Mouse (Mus musculus) intestine, embryonic 14.5 days (tissue): ENCODE measurements at regions not wholly inside any gene's neighbourhood (a gene's known extent, or its start where the extent isn't known, plus 50 kb on each side); places are given as distances from the start of the nearest gene placed in this dataset.
A peak's percentile ranks its signal among the peaks of the same experiment; 100 is the strongest.

Source experiments
- ATAC-seq: fragments of 200-750 bp; cut with Nextera tagmentation; replicated peaks from 2 replicates; pipeline ENCODE4 v1.8.0; 2017; ENCODE audit warnings: low read depth, moderate number of reproducible peaks, moderate TSS enrichment, moderate library complexity; ENCODE audit not compliant: low FRiP score, low TSS enrichment
- DNase-seq: peaks from one replicate; pipeline ENCODE4 v3.0.0-alpha.2; 2018; ENCODE audit warnings: low spot score
- H3K27ac ChIP-seq: fragments of 300-500 bp; sonication (generic); 2 replicates; pipeline ENCODE4 v1.5.1; 2014; ENCODE audit warnings: low read depth, mild to moderate bottlenecking, control low read depth
- H3K27me3 ChIP-seq: fragments of 300-500 bp; sonication (generic); replicated peaks from 2 replicates; pipeline ENCODE4 v1.6.1; 2014; ENCODE audit warnings: low read length, control low read depth; ENCODE audit not compliant: control insufficient read depth, insufficient read depth
- H3K36me3 ChIP-seq: fragments of 300-500 bp; sonication (generic); 2 replicates; pipeline ENCODE4 v1.6.1; 2014; ENCODE audit warnings: low read length, control low read depth; ENCODE audit not compliant: control insufficient read depth, insufficient read depth
- H3K4me1 ChIP-seq: fragments of 300-500 bp; sonication (generic); replicated peaks from 2 replicates; pipeline ENCODE4 v1.6.1; 2014; ENCODE audit warnings: low read length, control low read depth, mixed read lengths; ENCODE audit not compliant: control insufficient read depth, insufficient read depth
- H3K4me2 ChIP-seq: fragments of 300-500 bp; sonication (generic); 2 replicates; pipeline ENCODE4 v1.6.1; 2014; ENCODE audit warnings: low read length
- H3K4me3 ChIP-seq: fragments of 300-500 bp; sonication (generic); 2 replicates; pipeline ENCODE4 v1.5.1; 2014; ENCODE audit warnings: low read depth, low read length, control low read depth, mixed read lengths
- H3K9ac ChIP-seq: fragments of 300-500 bp; sonication (generic); 2 replicates; pipeline ENCODE4 v1.6.1; 2014; ENCODE audit warnings: mild to moderate bottlenecking, low read length
- H3K9me3 ChIP-seq: fragments of 300-500 bp; sonication (generic); 2 replicates; pipeline ENCODE4 v1.6.1; 2016; ENCODE audit warnings: low read length, control low read depth; ENCODE audit not compliant: control insufficient read depth
- WGBS: fragments of 180-500 bp; shearing (Covaris S2); extraction: QIAGEN DNeasy Blood & Tissue Kit; methylation state at CpG from one replicate; pipeline ENCODE4 v1.1.7; 2014; 5-methylcytosine and 5-hydroxymethylcytosine counted together

DNA sequence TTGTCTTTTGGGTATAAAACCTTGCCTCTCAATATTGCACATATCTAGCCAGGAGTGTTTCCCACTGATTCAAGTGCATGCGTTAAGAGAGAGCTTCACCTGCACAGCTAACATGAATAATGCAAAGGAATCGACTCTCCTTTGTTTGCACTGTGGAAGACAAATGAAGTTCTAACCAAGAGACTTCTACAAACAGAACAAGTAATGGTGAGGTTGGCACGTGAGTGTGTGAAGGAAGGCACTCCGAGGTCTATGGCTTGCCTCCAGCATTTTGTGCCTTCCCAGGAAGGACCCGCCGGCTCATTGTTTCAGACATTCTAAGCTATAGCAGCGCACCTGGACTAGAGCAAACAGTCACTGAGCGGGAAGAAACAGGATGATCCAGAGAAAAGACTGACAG, 238.5 kb upstream of the Gm5148 start:
- 67% methylated on average over 8 of the region's 8 CpGs for WGBS
- DNase-seq, result no peak
- Histone ChIP-seq H3K27me3 (no peaks in the 10 kb centered on the region), H3K4me2 (0 out of 2 replicates have a peak overlapping the region, but pooled peaks have one; percentile 2), H3K4me1 (no peaks in the 10 kb centered on the region), H3K27ac (no peak overlapping the region), H3K4me3 (no peak overlapping the region), H3K9me3 (no peaks in the 10 kb centered on the region), H3K36me3 (no peaks in the 10 kb centered on the region), H3K9ac (no peak overlapping the region)
- no peak for ATAC-seq

DNA sequence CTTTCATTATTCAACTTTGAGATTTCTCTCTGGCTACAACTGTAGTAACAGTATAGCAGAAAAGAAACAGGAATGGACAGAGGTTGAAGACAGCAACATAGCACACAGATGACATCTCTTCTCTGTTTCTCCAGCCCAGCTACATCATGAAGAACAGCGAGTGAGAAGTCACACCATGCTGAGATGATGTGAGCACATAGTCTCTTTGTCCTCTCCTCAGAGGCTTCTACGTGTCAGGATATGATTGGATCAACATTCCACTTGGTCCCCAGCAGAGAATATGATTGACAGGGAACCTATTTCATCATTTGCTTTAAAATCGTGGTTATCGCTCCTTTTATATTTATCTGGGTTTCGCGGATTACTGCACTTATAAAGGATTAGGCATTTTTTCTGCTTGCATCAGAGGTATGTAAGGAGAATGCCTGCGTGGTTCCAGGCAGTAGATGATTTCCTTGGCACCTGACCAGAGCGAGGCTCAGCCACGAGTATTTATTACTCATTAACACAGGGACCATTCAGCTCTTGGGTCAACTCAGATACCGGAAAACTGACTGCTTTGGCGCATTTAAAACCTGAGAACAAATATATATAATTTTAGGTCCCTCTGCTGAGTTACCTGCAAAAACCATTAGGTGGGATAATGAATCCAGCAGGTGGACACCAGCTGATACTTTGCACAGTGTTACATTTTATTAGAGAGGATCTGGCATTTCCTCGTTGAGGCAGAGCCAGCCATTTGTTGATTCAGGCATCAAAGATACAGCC, 237.9 kb upstream of the Gm5148 start:
- Histone ChIP-seq H3K4me3 (no peak overlapping the region), H3K36me3 (no peaks in the 10 kb centered on the region), H3K9ac (no peak overlapping the region), H3K27ac (no peak overlapping the region), H3K27me3 (no peaks in the 10 kb centered on the region), H3K9me3 (no peaks in the 10 kb centered on the region), H3K4me1 (no peaks in the 10 kb centered on the region), H3K4me2 (0 out of 2 replicates have a peak overlapping the region, but pooled peaks have one; percentile 2)
- WGBS, result 70% methylated on average over 12 of the region's 12 CpGs
- DNase-seq (no peak), ATAC-seq (peak; percentile 60; the same call in 1 of the 2 replicates)

GRCm38 (mm10) chr3:37958361-37958978, 234.2 kb upstream of the Gm5148 start:
- WGBS, result 40% methylated on average over 6 of the region's 6 CpGs
- H3K9ac ChIP-seq, result no peak overlapping the region
- DNase-seq (no peak), ATAC-seq (no peak)
- no peaks in the 10 kb centered on the region for H3K27me3 ChIP-seq
- H3K4me1 ChIP-seq, result no peaks in the 10 kb centered on the region
- H3K36me3 ChIP-seq, result no peaks in the 10 kb centered on the region
- no peak overlapping the region for H3K27ac ChIP-seq
- 0 out of 2 replicates have a peak, but pooled peaks cover 3% of the 10 kb centered on the region for H3K9me3 ChIP-seq
- no peak overlapping the region for H3K4me2 ChIP-seq
- no peak overlapping the region for H3K4me3 ChIP-seq

DNA sequence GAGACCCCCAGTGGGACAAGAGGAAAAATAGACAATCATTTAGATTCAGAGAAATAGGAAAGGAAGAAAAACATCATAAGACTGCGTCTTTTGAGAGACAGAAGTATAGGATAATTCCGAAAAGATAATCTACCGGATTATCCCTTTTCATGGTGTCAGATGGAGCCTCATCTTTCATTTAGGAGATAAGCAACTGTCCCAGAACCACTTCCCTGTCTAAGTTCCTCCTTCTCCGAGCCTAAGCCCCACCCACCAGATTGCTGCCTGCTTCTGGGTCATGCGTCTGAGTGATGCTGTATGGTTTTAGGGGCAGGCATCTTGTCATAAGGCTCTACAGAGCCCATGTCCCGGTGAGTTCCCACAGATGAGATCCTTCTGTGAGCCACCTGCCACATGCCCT, 232.3 kb upstream of the Gm5148 start:
- WGBS, result 87% methylated on average over 6 of the region's 6 CpGs

DNA sequence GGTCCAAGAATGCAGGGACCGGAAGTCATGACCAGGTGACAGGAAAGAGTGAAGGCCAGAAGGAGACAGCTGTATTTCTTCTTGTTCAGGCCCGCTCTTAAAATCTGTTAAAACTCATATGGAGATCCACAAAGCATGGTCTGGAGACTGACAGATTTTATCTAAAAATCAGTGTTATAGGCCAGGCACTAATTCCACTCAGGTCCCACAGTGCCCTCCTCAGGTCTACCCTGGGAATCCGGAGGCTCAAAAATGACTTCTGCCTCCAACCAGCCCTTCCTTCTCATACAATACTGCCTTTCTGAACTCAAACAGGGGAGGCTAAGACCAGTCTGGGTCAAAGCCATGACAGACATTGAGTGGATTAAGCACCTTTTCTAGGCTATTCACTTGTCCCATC, 228.6 kb upstream of the Gm5148 start:
- H3K27me3 ChIP-seq, result no peaks in the 10 kb centered on the region
- no peaks in the 10 kb centered on the region for H3K4me1 ChIP-seq
- H3K4me2 ChIP-seq, result no peak overlapping the region
- H3K9me3 ChIP-seq, result 0 out of 2 replicates have a peak, but pooled peaks cover 3% of the 10 kb centered on the region
- no peak overlapping the region for H3K9ac ChIP-seq
- no peak overlapping the region for H3K27ac ChIP-seq
- H3K4me3 ChIP-seq, result no peak overlapping the region
- H3K36me3 ChIP-seq, result no peaks in the 10 kb centered on the region
- 48% methylated on average over 3 of the region's 3 CpGs for WGBS
- DNase-seq, result peak; percentile 62
- ATAC-seq, result no peak

More for the DNA sequence above, 232.3 kb upstream of the Gm5148 start:
- H3K27ac ChIP-seq, result no peak overlapping the region
- no peak overlapping the region for H3K4me3 ChIP-seq
- no peaks in the 10 kb centered on the region for H3K27me3 ChIP-seq
- no peak overlapping the region for H3K4me2 ChIP-seq
- no peak for ATAC-seq
- no peaks in the 10 kb centered on the region for H3K36me3 ChIP-seq
- DNase-seq, result no peak
- H3K4me1 ChIP-seq, result no peaks in the 10 kb centered on the region
- 0 out of 2 replicates have a peak, but pooled peaks cover 3% of the 10 kb centered on the region for H3K9me3 ChIP-seq
- no peak overlapping the region for H3K9ac ChIP-seq

DNA sequence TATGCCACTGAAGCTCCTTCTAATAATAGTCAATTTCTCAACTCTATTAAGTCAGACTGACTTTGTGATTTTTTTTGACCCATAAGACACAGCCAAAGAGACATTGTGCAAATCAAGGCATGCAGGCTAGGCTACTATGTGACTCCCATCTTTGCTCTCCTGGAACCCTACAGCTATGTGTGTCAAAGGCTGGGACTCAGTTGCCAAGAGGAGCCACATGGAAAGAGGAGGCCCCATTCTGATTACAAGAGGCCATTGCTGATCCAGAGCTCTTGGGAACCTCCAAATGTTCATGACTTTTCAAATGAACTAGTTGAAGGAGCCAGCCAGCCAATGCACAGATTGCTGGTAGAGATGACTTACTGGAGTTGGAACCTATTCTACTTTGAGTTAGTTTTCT, 228.0 kb upstream of the Gm5148 start:
- Histone ChIP-seq H3K4me2 (no peak overlapping the region), H3K4me1 (no peaks in the 10 kb centered on the region), H3K27ac (no peak overlapping the region), H3K9ac (no peak overlapping the region), H3K27me3 (no peaks in the 10 kb centered on the region), H3K9me3 (0 out of 2 replicates have a peak, but pooled peaks cover 3% of the 10 kb centered on the region), H3K4me3 (no peak overlapping the region), H3K36me3 (no peaks in the 10 kb centered on the region)
- ATAC-seq, result no peak
- DNase-seq, result no peak

- no peak overlapping the region for H3K27ac ChIP-seq
- no peaks in the 10 kb centered on the region for H3K9me3 ChIP-seq
- DNase-seq (no peak), ATAC-seq (no peak)
- H3K4me2 ChIP-seq, result no peak overlapping the region
- H3K36me3 ChIP-seq, result no peaks in the 10 kb centered on the region
- no peak overlapping the region for H3K4me3 ChIP-seq
- no peaks in the 10 kb centered on the region for H3K27me3 ChIP-seq
- no peak overlapping the region for H3K9ac ChIP-seq
- H3K4me1 ChIP-seq, result peaks cover 1% of the 10 kb centered on the region; the same call in 1 of the 2 replicates
Measured at GRCm38 (mm10) chr3:37943661-37944060, 219.4 kb upstream of the Gm5148 start.

- Histone ChIP-seq H3K9me3 (no peaks in the 10 kb centered on the region), H3K4me2 (no peak overlapping the region), H3K27ac (no peak overlapping the region), H3K4me1 (peaks cover 28% of the 10 kb centered on the region), H3K27me3 (no peaks in the 10 kb centered on the region), H3K9ac (no peak overlapping the region), H3K36me3 (no peaks in the 10 kb centered on the region), H3K4me3 (no peak overlapping the region)
- 89% methylated on average over 3 of the region's 3 CpGs for WGBS
- ATAC-seq (no peak), DNase-seq (no peak)
Measured at GRCm38 (mm10) chr3:37940016-37940415, 215.7 kb upstream of the Gm5148 start.

GRCm38 (mm10) chr3:37938870-37939269, 214.6 kb upstream of the Gm5148 start:
- Histone ChIP-seq H3K4me2 (no peak overlapping the region), H3K27me3 (no peaks in the 10 kb centered on the region), H3K9ac (no peak overlapping the region), H3K9me3 (no peaks in the 10 kb centered on the region), H3K4me1 (peaks cover 31% of the 10 kb centered on the region), H3K36me3 (no peaks in the 10 kb centered on the region), H3K4me3 (no peak overlapping the region), H3K27ac (no peak overlapping the region; the same call in 1 of the 2 replicates)
- ATAC-seq (no peak), DNase-seq (no peak)
- WGBS, result 92% methylated on average over 11 of the region's 11 CpGs
